Mouse (Mus musculus) C2C12 (cell line): ENCODE results near the gene Minos1.

Experiments
- CEBPB ChIP-seq: IDR thresholded peaks from one replicate; pipeline ENCODE4 v1.6.1; 2011; ENCODE audit warnings: low read depth, mild to moderate bottlenecking, control low read depth, moderate library complexity
- CTCF ChIP-seq: IDR thresholded peaks from one replicate; pipeline ENCODE4 v1.5.1; 2011; ENCODE audit not compliant: control insufficient read depth, insufficient read depth, insufficient read length
- FOSL1 ChIP-seq: IDR thresholded peaks from one replicate; pipeline ENCODE4 v1.8.0; 2011; ENCODE audit warnings: mild to moderate bottlenecking, low read length; ENCODE audit not compliant: poor library complexity, insufficient read depth, severe bottlenecking
- MAX ChIP-seq: IDR thresholded peaks from one replicate; pipeline ENCODE4 v1.6.1; 2011; ENCODE audit warnings: mild to moderate bottlenecking, control low read depth
- MYOD1 ChIP-seq: IDR thresholded peaks from one replicate; pipeline ENCODE4 v1.6.1; 2011; ENCODE audit warnings: low read depth; ENCODE audit not compliant: control insufficient read depth, insufficient read length
- MYOG ChIP-seq: IDR thresholded peaks from one replicate; pipeline ENCODE4 v1.6.1; 2011; ENCODE audit not compliant: control insufficient read depth, insufficient read length; ENCODE audit errors: extremely low read depth
- USF1 ChIP-seq: IDR thresholded peaks from one replicate; pipeline ENCODE4 v1.6.1; 2011; ENCODE audit warnings: low read depth, mild to moderate bottlenecking, control low read depth, moderate library complexity

GRCm38 (mm10) chr4:139096201-139096600 lies 34.7 kb downstream of the Minos1 start:
- TF ChIP-seq USF1 (no peak), CEBPB (no peak), MAX (no peak), CTCF (no peak), MYOG (no peak), MYOD1 (no peak), FOSL1 (no peak)
